Mouse (Mus musculus): Measurements from ENCODE around the gene Bbs9. TPM values are rescaled to one million over a fixed set of nuclear protein-coding genes. Genes with fewer than 3 reads are reported as not detected.

Gene Bbs9
- polyA plus RNA-seq, 1 experiment from 2014 or later: 18.4 TPM

DNA sequence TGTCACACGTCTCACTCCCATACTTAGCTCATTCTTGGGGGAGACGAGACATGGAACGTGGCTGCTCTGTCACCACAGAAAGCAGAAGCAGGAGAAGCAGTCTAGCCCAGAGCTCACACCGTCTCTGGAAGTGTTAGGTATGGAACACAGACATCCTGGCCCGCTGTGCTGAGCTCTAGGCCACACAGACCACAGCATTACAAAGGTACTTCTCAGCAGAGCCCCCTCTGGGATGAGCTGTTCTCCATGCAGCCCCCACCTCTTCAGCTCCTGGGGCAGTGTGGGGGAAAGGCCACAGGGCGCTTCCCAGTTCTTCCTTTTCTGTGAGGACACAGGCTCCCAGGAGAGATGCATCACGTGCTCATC is 339.6 kb downstream of the Bbs9 start:
- H3K4me3 ChIP-seq (ENCODE audit: low read depth, low read length): no peak overlapping the region
- ATAC-seq (replicated peaks; ENCODE audit: low FRiP score) (no peak), DNase-seq (ENCODE audit: low spot score) (no peak)
- no peak overlapping the region for H3K27ac ChIP-seq (ENCODE audit: low read depth, low read length)
- 65% methylated on average over 7 of the region's 7 CpGs for WGBS
- no peaks in the 10 kb centered on the region for H3K4me1 ChIP-seq (replicated peaks; ENCODE audit: control insufficient read depth, insufficient read depth, low read length)
- no peaks in the 10 kb centered on the region for H3K36me3 ChIP-seq (ENCODE audit: control insufficient read depth, insufficient read depth, low read length)
- H3K9me3 ChIP-seq (ENCODE audit: control insufficient read depth, low read length): no peaks in the 10 kb centered on the region
- no peaks in the 10 kb centered on the region for H3K27me3 ChIP-seq (ENCODE audit: control insufficient read depth, insufficient read depth, low read length)
- no peak overlapping the region for H3K9ac ChIP-seq (ENCODE audit: low read length)
- no peak overlapping the region for H3K4me2 ChIP-seq (ENCODE audit: low read depth, low read length, severe bottlenecking)

DNA sequence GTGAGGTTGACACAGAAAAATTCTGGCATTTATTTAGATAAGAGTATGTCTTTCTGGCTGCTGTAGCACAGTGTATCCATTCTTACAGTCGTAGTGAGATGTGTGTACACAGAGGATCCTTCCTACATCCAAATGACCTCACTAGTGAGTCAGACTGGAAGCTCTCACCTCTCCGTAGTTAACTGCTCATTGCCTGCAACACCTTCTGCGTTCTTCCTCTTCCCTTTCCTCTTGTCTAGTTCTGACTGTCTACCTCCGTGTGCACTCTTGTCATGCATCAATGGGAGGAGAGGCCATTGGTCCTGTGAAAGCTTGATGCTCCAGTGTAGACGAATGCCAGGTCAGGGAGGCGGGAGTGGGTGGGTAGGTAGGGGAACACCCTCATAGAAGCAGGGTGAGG is 344.0 kb downstream of the Bbs9 start:
- 89% methylated on average over 6 of the region's 6 CpGs for WGBS
- no peaks in the 10 kb centered on the region for H3K36me3 ChIP-seq (ENCODE audit: control insufficient read depth, insufficient read depth, low read length)
- H3K4me2 ChIP-seq (ENCODE audit: low read depth, low read length, severe bottlenecking): no peak overlapping the region
- H3K9me3 ChIP-seq (ENCODE audit: control insufficient read depth, low read length): no peaks in the 10 kb centered on the region
- H3K27me3 ChIP-seq (ENCODE audit: control insufficient read depth, insufficient read depth, low read length): no peaks in the 10 kb centered on the region
- ATAC-seq (replicated peaks; ENCODE audit: low FRiP score): no peak
- H3K27ac ChIP-seq (ENCODE audit: low read depth, low read length): no peak overlapping the region
- no peak overlapping the region for H3K9ac ChIP-seq (ENCODE audit: low read length)
- no peak for DNase-seq (ENCODE audit: low spot score)
- H3K4me1 ChIP-seq (replicated peaks; ENCODE audit: control insufficient read depth, insufficient read depth, low read length): peaks cover 2% of the 10 kb centered on the region; the same call in 1 of the 2 replicates
- no peak overlapping the region for H3K4me3 ChIP-seq (ENCODE audit: low read depth, low read length)

DNA sequence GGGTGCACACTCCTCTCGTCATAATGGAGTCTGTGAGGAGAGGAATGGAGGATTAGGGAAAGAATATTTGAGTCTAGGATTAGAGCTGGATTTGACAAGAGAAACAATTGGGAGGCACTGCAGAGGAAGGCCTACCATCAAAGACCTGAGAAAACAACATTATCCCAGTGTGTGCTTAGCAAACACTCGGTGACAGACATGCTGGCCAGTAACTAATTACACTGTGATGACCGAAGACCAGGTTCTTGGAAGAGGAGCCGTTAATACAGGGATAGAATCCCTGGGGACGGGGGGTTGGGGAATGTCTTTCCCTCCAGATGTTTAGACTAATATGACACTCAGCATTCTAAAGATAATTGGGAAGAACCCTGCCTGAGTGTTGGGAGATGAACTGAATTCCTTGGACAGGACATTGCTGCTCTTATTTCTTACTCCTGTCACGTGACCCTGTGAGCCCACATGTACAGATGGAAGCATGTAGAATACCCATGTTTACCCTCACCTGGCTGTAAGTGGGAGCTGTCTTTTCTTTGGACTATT is 345.2 kb downstream of the Bbs9 start:
- Histone ChIP-seq H3K4me2 (ENCODE audit: low read depth, low read length, severe bottlenecking) (no peak overlapping the region), H3K27ac (ENCODE audit: low read depth, low read length) (no peak overlapping the region), H3K4me1 (replicated peaks; ENCODE audit: control insufficient read depth, insufficient read depth, low read length) (peaks cover 2% of the 10 kb centered on the region; the same call in 1 of the 2 replicates), H3K36me3 (ENCODE audit: control insufficient read depth, insufficient read depth, low read length) (no peaks in the 10 kb centered on the region), H3K4me3 (ENCODE audit: low read depth, low read length) (no peak overlapping the region), H3K27me3 (ENCODE audit: control insufficient read depth, insufficient read depth, low read length) (no peaks in the 10 kb centered on the region), H3K9me3 (ENCODE audit: control insufficient read depth, low read length) (no peaks in the 10 kb centered on the region), H3K9ac (ENCODE audit: low read length) (no peak overlapping the region)
- 19% methylated on average over 6 of the region's 6 CpGs for WGBS
- DNase-seq (ENCODE audit: low spot score) (no peak), ATAC-seq (replicated peaks; ENCODE audit: low FRiP score) (no peak)

DNA sequence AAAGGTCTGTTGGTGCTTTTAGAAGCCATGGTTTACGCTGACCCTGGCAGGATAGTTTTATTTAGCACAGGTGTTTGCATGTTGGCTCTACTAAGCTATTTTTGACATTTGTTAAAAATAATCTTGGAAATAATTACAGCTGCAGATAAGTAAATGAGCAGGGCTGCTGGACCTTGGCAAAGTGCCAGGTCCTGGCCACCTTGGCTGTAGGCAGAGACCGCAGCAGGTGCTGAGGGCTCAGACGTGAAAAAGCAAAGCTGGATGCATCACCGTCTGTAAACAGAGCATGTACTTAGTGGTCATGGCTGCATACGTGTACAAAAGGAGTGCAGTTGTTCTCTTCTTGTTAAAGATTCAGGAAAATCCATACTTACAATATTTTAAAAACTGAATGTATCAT is 347.3 kb downstream of the Bbs9 start:
- DNase-seq (ENCODE audit: low spot score): no peak
- peaks cover 2% of the 10 kb centered on the region; the same call in 1 of the 2 replicates for H3K4me1 ChIP-seq (replicated peaks; ENCODE audit: control insufficient read depth, insufficient read depth, low read length)
- ATAC-seq (replicated peaks; ENCODE audit: low FRiP score): no peak
- WGBS: 74% methylated on average over 5 of the region's 5 CpGs
- no peak overlapping the region for H3K27ac ChIP-seq (ENCODE audit: low read depth, low read length)
- no peaks in the 10 kb centered on the region for H3K27me3 ChIP-seq (ENCODE audit: control insufficient read depth, insufficient read depth, low read length)
- no peaks in the 10 kb centered on the region for H3K36me3 ChIP-seq (ENCODE audit: control insufficient read depth, insufficient read depth, low read length)
- no peak overlapping the region for H3K9ac ChIP-seq (ENCODE audit: low read length)
- no peaks in the 10 kb centered on the region for H3K9me3 ChIP-seq (ENCODE audit: control insufficient read depth, low read length)
- no peak overlapping the region for H3K4me2 ChIP-seq (ENCODE audit: low read depth, low read length, severe bottlenecking)
- H3K4me3 ChIP-seq (ENCODE audit: low read depth, low read length): no peak overlapping the region

- ATAC-seq (replicated peaks; ENCODE audit: low FRiP score) (no peak), DNase-seq (ENCODE audit: low spot score) (no peak)
- H3K4me1 ChIP-seq (replicated peaks; ENCODE audit: control insufficient read depth, insufficient read depth, low read length): peaks cover 2% of the 10 kb centered on the region; the same call in 1 of the 2 replicates
- H3K27ac ChIP-seq (ENCODE audit: low read depth, low read length): no peak overlapping the region
- no peak overlapping the region for H3K4me3 ChIP-seq (ENCODE audit: low read depth, low read length)
- no peaks in the 10 kb centered on the region for H3K27me3 ChIP-seq (ENCODE audit: control insufficient read depth, insufficient read depth, low read length)
- WGBS: 74% methylated on average over 3 of the region's 3 CpGs
- no peak overlapping the region for H3K9ac ChIP-seq (ENCODE audit: low read length)
- no peaks in the 10 kb centered on the region for H3K9me3 ChIP-seq (ENCODE audit: control insufficient read depth, low read length)
- H3K4me2 ChIP-seq (ENCODE audit: low read depth, low read length, severe bottlenecking): no peak overlapping the region
- no peaks in the 10 kb centered on the region for H3K36me3 ChIP-seq (ENCODE audit: control insufficient read depth, insufficient read depth, low read length)
Observed at GRCm38 (mm10) chr9:22823856-22824255, 348.3 kb downstream of the Bbs9 start.

GRCm38 (mm10) chr9:22824910-22825309 is 349.4 kb downstream of the Bbs9 start:
- Histone ChIP-seq H3K27ac (ENCODE audit: low read depth, low read length) (no peak overlapping the region), H3K4me1 (replicated peaks; ENCODE audit: control insufficient read depth, insufficient read depth, low read length) (peaks cover 2% of the 10 kb centered on the region; the same call in 1 of the 2 replicates), H3K9ac (ENCODE audit: low read length) (no peak overlapping the region), H3K36me3 (ENCODE audit: control insufficient read depth, insufficient read depth, low read length) (no peaks in the 10 kb centered on the region), H3K27me3 (ENCODE audit: control insufficient read depth, insufficient read depth, low read length) (no peaks in the 10 kb centered on the region), H3K4me2 (ENCODE audit: low read depth, low read length, severe bottlenecking) (no peak overlapping the region), H3K4me3 (ENCODE audit: low read depth, low read length) (no peak overlapping the region), H3K9me3 (ENCODE audit: control insufficient read depth, low read length) (no peaks in the 10 kb centered on the region)
- no peak for DNase-seq (ENCODE audit: low spot score)
- WGBS: 14% methylated on average over 8 of the region's 8 CpGs
- peak; percentile 34; the same call in 1 of the 2 replicates for ATAC-seq (replicated peaks; ENCODE audit: low FRiP score)

DNA sequence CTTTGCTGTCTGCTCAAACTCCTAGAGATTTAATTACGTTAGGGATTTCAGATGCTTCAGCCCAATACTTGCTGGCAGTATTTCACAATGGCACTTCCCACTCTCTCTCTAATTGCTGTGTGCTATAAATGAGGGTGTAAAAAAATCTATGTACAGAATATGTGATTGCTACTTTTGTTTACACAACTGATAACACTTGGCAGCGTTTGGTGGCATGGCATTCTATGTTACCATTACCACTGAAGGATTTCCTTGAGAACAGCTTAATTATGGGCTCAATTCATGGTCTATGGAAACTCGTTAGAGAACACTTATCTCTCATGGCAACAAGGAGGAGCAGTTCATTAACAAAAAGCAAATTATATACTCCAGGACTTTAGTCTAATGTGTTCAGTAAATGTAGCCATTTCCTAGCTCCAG is 351.1 kb downstream of the Bbs9 start:
- Histone ChIP-seq H3K36me3 (ENCODE audit: control insufficient read depth, insufficient read depth, low read length) (no peaks in the 10 kb centered on the region), H3K9ac (ENCODE audit: low read length) (no peak overlapping the region), H3K27me3 (ENCODE audit: control insufficient read depth, insufficient read depth, low read length) (no peaks in the 10 kb centered on the region), H3K4me2 (ENCODE audit: low read depth, low read length, severe bottlenecking) (no peak overlapping the region), H3K9me3 (ENCODE audit: control insufficient read depth, low read length) (no peaks in the 10 kb centered on the region), H3K27ac (ENCODE audit: low read depth, low read length) (no peak overlapping the region), H3K4me1 (replicated peaks; ENCODE audit: control insufficient read depth, insufficient read depth, low read length) (peaks cover 2% of the 10 kb centered on the region; the same call in 1 of the 2 replicates), H3K4me3 (ENCODE audit: low read depth, low read length) (no peak overlapping the region)
- DNase-seq (ENCODE audit: low spot score) (no peak), ATAC-seq (replicated peaks; ENCODE audit: low FRiP score) (peak; percentile 47; the same call in 1 of the 2 replicates)
- WGBS: 35% methylated on average over 3 of the region's 3 CpGs

GRCm38 (mm10) chr9:22827176-22827770 is 351.8 kb downstream of the Bbs9 start:
- peaks cover 2% of the 10 kb centered on the region; the same call in 1 of the 2 replicates for H3K4me1 ChIP-seq (replicated peaks; ENCODE audit: control insufficient read depth, insufficient read depth, low read length)
- no peak overlapping the region for H3K4me2 ChIP-seq (ENCODE audit: low read depth, low read length, severe bottlenecking)
- DNase-seq (ENCODE audit: low spot score) (no peak), ATAC-seq (replicated peaks; ENCODE audit: low FRiP score) (no peak)
- no peaks in the 10 kb centered on the region for H3K36me3 ChIP-seq (ENCODE audit: control insufficient read depth, insufficient read depth, low read length)
- no peaks in the 10 kb centered on the region for H3K27me3 ChIP-seq (ENCODE audit: control insufficient read depth, insufficient read depth, low read length)
- no peaks in the 10 kb centered on the region for H3K9me3 ChIP-seq (ENCODE audit: control insufficient read depth, low read length)
- no peak overlapping the region for H3K9ac ChIP-seq (ENCODE audit: low read length)
- no peak overlapping the region for H3K4me3 ChIP-seq (ENCODE audit: low read depth, low read length)
- WGBS: 80% methylated on average over 2 of the region's 2 CpGs
- no peak overlapping the region for H3K27ac ChIP-seq (ENCODE audit: low read depth, low read length)

Measured in forebrain, embryonic 11.5 days (tissue).